Mouse (Mus musculus) right cerebral cortex, postnatal 10 days (tissue): ENCODE measurements at regions not wholly inside any gene's neighbourhood (a gene's known extent, or its start where the extent isn't known, plus 50 kb on each side); places are given as distances from the start of the nearest gene placed in this dataset.
A peak's percentile ranks its signal among the peaks of the same experiment; 100 is the strongest.

ENCODE experiments used
- DNase-seq, 2 experiments: peaks; one replicate each; pipeline ENCODE4 v3.0.0; 2021; ENCODE audit warnings: low spot score in 2 of 2

GRCm38 (mm10) chr3:156253172-156253934 lies 308.2 kb upstream of the Negr1 start:
- DNase-seq = no peak

- DNase-seq = no peak
These were observed 304.9 kb upstream of the Negr1 start for GRCm38 (mm10) chr3:156256719-156257118.

DNA sequence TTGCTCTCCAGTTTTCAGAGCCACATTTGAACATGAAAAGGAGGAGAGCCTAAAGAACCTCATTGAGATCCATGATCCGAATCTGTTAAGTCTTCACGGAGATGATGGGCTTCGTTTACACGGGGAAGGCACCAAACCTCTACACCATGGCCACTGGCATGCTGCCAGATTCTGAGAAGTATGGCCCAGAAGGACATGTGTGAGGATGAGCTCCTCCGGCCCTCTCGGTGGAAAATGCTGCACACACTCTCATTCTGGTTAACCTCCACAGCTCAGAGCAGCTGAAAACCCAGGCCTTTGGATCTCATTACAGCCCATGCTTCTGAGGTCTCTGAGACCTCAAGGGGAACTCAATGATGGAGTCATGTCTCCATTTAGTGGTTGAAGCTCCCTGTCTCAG lies 296.9 kb upstream of the Negr1 start:
- no peak for DNase-seq

- DNase-seq = no peak
These were observed 293.9 kb upstream of the Negr1 start for GRCm38 (mm10) chr3:156267727-156268126.

DNA sequence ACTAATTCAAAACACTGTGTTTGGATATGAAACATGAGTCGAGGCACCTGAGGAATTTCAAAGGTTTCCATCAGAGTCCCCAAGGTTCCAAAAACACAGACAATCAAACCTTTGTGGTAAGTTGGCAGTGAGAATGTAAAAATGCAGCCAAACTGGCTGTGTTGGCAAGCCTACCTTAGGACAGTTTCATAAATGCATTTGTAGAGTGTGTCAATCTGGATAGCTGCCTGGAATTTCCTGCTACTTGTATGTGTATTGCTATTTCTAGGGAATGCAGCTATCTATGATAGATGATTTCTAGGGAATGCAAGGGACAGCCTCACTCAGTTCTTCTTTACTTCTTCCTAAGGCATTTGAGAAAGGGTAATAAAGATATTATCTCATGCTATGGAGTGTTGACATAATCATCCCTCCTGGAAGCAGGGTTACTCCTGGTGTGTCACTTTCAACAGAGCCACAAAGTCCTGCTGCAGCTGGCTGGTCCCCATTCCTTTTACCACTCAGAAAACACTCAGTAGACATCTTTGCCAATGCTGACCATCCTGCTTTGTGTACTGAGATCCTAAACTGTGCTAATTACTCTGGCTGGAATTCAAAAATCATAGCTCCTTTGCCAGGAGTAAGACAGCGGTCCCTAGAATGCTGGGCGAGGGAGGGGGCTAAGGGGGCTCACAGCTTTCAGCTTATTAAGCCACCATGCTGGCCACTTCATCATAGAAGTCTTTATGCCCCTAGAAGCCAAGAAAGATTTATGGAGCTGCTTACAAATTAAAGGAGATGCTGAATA lies 261.4 kb upstream of the Negr1 start:
- DNase-seq = peak; percentile 34 to 50

DNA sequence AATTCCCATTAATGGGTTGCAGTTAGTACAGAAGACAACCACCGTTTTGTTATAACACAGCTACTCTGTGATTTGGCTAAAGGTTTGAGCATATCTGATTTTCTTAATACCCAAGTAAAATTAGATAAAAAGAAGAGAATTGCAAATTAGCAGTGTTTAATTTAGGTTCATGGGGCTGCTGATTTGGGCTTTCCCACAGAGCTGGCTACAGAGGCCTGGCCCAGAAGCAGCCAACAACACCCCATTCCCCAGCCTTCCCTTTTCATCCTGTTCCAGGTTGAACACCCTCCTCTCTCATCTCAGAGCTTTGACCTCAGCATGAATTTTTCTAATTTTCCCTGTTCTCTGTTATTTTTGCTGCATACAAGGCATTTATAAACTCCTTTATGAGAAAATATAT lies 260.3 kb upstream of the Negr1 start:
- DNase-seq = peak; percentile 27 to 28

- no peak for DNase-seq
These were observed 259.8 kb upstream of the Negr1 start for GRCm38 (mm10) chr3:156301745-156302144.

- DNase-seq = no peak
These were observed 257.4 kb upstream of the Negr1 start for GRCm38 (mm10) chr3:156304174-156304573.

GRCm38 (mm10) chr3:156305064-156305463 lies 256.5 kb upstream of the Negr1 start:
- no peak for DNase-seq

DNA sequence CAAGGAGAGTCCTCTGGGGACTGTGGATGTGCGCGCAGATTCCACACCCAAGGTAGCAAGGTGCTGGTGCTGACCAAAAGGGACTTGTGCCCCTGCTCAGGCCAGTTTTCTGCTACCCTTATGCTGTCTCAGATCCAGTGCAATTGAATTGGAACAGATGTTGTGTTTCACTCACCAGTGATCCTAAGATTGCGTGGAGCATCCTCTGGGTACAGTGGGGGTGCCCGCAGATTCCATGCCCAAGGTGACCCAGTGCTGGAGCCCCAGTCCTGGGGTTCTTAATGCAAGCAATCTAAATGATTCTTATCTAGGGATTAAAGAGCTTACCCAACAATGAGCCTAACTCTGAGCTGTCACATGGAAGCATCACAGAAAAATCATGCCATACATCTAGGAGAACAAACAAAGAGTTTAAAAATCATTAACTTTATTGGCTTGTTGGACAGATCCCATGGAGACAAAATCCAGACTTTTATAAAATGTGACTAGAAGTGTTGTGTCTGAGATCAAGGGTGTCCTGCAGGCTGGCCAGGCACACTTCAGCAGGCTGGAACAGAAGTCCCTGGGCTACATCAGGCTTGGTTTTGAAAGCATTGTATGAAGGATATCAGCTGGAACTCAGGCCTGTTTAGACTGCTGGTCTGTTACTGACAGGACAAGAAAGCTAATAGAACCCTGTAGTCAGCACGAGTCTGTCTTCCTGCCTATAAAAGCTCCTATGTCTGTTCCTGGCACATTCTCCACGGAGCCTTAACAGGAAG lies 226.4 kb upstream of the Negr1 start:
- no peak for DNase-seq

- no peak for DNase-seq
These were observed 220.1 kb upstream of the Negr1 start for GRCm38 (mm10) chr3:156341484-156341883.

GRCm38 (mm10) chr3:156351727-156352126 lies 209.9 kb upstream of the Negr1 start:
- no peak for DNase-seq

DNA sequence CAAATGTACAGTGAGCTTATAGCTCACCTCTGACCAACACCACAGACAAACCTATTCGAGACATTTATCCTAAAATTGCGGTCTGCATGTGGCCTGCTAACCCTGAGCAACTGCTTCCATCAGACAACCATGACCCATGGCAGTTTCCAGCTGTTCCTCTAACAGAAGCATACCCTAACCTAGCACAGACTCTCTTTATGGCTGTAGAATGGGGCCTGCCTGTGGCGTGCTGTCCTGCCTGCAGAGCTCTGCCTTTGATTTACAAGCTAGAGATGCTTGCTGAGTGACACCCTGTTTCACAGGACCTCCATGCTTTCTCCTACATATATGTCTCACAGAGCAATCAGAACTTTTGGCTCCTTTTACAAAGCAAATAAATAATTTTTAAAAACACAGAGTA lies 208.2 kb upstream of the Negr1 start:
- no peak for DNase-seq

DNA sequence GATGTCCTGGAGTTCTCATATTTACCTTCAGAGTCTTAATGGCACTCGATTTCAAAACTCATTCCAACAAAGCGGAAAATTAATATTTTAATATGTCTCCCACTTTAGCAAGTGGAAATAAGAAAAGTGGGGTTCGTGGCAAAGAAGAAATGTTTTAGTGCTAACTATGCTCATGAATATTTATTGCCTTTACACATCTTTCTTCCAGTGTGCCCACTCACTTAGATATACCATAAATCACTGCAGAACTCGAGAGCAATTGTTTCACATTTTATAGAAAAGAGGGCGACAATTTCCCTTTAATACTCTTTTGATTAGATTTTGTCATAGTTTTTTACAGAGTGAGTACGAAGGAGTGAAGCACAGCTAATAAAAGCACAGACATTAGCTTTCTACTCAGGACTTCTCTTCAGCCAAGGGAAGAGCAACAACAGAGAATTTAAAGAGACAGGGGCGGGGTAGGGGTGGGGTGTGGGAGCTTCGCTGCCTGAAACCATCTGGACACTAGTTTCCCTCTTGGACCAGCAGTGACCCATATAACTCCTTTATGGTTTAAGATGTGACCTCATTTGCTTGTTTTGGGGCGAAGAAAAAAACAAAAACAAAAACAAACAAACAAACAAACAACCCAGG lies 207.6 kb upstream of the Negr1 start:
- no peak for DNase-seq

DNA sequence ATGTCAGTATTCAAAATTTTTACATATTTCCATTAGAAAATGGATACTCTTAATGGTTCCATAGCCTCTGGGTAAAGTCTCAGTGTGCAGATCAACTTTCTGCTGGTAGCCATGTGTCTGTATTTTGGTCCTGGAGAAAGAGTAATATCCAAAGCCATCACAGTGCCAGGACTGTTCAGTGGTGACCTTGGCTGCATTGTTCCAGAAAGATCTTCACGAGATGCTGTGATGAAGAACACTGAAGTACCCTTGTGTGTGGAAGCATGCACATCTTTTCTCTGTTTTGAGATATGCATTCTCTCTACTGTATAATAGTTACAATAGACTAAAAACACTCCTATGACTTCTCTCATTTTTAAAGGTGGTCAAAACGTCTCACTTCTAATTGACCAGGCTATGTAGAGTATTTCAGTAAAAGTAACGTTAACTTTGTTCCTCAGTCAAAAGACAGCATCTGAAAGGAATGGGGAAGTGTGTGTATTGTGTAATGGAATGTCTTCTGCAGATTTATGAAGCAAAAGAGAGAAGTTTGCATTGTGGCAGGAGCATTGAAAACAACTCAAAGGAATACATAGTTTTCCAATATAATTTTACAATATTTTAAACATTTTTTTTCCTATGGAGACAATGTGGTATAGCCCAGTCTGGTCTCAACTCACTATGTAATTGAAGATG lies 192.8 kb upstream of the Negr1 start:
- no peak for DNase-seq

GRCm38 (mm10) chr3:156376717-156377116 lies 184.9 kb upstream of the Negr1 start:
- DNase-seq = no peak

DNA sequence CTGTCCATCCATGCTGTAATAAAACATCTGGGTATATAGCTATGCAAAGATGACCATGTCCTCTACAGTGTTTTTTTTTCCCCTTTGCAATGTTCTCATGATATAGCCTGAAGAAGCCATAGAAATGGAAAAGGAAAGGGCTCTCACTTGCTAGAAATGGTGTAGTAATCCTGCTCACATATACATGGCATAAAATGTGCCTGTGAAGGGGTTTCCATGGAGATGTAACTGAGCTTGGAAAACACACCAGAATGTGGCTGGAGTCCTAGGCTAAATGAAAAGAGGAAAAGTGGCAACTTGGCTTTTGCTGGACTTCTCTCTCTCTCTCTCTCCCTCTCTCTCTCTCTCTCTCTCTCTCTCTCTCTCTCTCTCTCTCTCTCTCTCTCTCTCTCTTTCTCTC lies 178.7 kb upstream of the Negr1 start:
- DNase-seq = no peak

- no peak for DNase-seq
These were observed 155.5 kb upstream of the Negr1 start for GRCm38 (mm10) chr3:156406136-156406535.

DNA sequence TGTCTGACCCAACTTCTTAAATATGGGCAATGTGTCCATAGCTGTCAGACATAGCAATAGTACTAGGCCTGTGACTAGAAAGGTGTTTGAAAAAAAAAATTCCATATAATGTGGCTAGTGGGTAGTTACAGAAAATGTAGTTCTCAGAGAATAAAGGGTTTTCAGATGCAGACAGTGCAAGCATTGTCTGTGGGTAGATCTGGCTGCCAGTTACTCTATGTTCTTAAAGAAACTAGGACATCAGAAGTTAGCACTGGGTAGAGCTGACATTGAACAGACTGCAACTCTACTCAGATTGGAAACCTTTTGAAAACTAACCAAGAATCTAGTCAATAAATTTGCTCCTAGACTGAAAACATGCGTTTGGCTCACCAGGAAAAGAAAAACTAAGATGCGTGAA lies 154.5 kb upstream of the Negr1 start:
- no peak for DNase-seq

- DNase-seq = no peak
These were observed 151.5 kb upstream of the Negr1 start for GRCm38 (mm10) chr3:156410126-156410525.

DNA sequence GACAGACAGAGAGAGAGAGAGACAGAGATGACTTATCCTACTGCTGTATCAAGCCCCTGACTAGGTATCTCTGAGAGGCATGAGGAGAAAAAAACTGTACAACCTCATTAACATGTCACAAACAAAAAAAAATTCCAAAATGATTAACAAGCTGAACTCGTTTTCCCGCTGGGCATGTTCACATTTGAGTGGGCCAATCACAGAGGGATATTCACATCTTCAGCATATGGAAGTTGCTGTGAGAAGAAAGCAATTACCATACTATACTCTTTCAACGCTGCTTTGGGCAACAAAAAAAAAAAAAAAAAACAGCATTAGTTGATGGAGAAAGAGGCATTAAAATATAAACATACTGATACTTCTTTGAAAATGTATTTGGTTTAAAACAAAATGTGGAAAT lies 148.8 kb upstream of the Negr1 start:
- no peak for DNase-seq
